Mouse (Mus musculus) naive thymus-derived CD4-positive, alpha-beta T cell, adult 2 months (primary cell): ENCODE data around the gene Tspear.
"Not testable (repeated sequence)": the region's sequence is repeated elsewhere in the genome, so short reads cannot be mapped to it uniquely, and the experiment has no call there.

Experiments used
- DNase-seq: peaks from one replicate; pipeline ENCODE4 v3.0.0-alpha.2; 2011; ENCODE audit warnings: low read depth

Tspear gene

DNA sequence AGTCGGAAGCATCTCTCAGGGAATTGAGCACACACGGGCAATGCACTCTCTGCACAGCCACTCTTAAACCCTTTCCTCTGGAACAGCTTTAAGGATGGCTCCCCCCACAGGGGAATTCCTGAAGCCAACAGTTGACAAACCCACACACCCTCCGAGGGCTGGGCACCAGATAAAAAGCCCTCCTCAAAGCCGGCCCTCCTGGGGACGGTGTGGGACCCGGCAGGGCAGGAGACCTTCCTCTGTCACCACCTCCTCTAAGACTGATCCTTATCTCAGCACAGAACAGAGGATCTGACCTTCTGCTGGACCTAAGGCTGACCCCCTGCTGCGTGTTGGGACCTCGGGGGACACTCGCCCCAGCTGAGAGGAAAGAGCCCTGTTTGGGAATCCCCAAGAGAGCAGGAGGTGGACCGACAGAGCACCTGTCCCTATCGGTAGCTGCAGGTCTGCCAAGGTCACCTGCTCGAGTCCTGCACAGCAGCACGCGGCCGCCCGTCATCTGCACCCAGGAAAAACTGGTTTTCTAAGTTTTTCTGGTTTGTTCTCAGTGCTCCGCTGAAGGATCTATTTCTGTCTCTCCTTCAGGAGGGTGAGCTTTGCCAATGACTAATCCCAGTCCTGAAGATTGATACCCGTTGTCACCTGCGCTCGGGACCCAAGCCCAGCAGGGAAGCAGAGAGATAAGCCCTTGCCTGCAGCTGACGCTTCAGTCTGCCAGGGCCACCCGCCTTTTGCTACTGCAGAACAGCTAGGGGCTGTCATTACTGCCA is at the start of gene Tspear:
Gene Tspear, plus strand, starts transcription at position 675 of the 770 bp plus-strand sequence.
- DNase-seq = no peak

DNA sequence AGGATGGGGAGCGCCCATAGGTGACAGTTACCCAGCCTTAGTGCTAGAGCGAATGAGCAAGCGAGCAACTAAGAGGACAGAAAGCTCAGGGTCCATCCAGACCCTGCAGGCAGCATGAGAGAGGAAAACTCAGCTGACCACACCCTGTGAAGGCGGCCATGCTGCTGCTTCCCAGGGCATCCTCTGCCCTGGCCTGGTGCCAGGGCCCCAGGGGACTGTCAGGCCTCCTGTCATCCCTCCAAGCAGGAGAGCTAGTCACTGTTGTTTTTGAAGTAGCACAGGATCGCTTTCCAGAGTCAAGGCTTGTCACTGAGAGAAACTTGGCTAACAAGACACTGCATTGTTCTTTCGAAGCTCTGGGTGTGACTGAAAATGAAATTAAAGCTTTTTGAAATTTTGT is 47.4 kb upstream of the Tspear start:
- DNase-seq = no peak

DNA sequence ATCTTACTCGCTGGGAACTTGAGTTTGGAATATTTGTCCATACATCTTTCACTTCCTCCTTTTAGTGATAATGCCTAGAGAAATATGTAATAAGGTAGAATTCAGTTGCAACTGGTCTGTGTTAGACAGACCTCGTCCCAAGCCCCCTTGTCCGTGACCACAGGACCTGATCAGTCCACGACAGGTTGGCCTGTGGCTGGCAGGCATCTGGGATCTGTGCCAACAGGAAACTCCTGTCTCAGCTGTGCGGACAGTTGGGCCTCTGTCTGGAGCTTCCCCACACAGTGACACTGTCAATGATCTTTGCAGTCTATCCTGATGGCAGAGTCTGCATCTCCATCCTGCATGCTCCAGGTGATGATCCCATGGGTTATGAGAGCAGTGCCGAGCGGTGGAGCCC is 43.2 kb upstream of the Tspear start:
- no peak for DNase-seq

- no peak for DNase-seq
These were observed 40.8 kb upstream of the Tspear start for GRCm38 (mm10) chr10:77645571-77645970.

GRCm38 (mm10) chr10:77647461-77647860 is 38.9 kb upstream of the Tspear start:
- DNase-seq = no peak

DNA sequence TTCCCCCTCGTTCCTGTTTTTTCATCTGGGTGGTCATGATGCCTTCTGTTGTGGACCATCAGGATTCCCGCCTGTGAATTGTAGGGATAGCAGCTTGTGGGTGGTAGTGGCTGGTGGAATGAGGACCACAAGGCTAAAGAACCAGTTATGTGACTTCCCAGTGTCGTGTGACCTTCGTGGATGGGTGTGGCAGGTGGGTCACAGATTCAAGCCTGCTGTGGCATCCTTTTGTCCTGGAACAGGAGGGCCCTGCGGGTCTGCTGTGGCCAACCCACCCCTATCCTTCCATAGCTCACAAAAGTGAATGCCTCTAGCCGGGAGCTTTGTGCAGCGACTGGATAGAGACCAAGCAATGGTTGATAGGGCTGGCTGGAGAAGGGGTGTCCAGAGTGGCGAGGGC is 38.5 kb upstream of the Tspear start:
- no peak for DNase-seq

DNA sequence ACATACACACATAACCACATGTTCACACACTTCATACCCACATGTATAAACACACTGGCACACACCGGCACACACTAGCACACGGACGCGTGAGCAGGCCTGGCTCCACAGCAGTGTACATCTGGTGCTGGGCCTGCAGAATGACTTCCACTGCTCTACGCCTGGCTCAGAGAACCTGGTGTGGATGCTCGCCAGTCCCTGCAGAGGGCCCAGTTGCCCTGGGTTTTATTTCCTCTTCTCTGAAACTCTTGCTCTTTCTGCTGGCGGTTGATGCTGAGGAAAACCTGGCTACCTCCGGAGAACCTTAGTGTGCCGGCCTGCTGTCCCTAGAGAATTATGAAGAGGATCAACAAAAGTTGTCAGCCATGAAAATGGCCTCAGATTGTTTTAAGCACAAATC is 34.3 kb upstream of the Tspear start:
- DNase-seq = no peak

DNA sequence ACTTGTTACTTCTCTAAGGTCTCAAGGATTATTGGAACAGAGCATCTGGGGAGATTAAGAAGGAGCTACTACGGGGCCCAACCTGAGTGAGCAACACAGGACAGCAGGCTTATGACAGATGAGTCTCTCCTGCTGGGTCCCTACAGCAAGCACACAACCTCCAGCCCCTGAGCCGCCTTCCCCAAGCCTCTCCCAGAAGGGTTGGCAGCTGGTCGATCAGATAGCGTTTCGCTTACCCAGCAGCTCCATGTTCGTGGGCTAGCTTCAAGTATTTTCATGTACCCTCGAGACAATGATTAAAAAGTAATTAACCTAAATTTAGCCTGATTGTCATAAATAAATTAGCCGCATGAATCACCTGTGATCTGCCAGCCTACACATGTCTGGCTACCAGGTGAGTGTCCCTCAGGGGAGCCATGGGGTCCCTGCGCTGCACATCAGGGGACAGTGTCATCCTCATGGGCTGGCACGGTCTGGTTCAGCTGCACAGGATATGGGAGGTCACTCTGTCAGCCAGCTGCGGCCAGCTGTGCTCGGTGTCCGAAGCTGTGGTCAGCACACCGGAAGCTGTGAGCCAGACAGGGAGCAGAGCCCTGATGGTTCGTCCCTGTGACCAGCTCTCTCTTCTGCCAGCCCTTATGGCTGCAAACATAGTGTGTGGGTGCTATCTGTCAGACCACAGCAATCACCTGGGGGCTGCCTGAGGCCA is 27.9 kb upstream of the Tspear start:
- no peak for DNase-seq

DNA sequence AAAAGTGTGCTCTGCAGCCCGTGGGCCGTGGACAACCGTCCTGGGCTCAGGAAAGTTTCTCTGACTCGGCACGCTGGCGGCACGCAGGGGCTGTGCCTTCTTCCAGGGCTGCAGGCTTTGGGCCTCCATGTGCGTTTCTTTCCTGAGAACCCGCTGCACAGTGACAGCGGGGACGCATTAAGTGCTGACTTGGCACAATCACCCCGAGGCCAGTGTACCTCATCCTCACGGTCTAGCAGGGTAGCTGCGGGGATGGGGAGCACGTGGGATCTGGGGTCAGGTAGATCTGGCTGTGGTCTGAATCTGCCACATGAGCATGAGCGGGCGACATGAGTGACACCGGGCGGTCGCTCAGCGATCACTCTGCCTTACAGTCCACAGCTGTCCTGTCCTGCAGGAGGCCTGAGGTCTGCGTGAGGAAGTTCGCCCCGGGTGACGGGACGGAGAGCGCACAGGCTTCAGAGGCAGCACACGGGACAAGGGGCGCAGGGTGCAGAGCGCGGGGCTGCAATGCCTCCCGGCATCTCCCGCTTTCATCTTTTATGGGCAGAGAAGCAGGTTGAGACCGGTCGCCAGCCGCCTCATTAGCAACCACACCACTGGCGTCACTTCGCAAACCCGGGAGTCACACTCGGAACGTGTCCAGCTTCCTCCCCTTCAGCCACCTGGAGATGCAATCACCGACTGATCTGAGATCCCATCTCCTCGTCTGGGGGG is 22.3 kb upstream of the Tspear start:
- no peak for DNase-seq

- no peak for DNase-seq
These were observed 20.0 kb upstream of the Tspear start for GRCm38 (mm10) chr10:77666342-77666741.

GRCm38 (mm10) chr10:77667402-77667801 is 19.0 kb upstream of the Tspear start:
- no peak for DNase-seq

GRCm38 (mm10) chr10:77670710-77671109 is 15.7 kb upstream of the Tspear start:
- no peak for DNase-seq

- DNase-seq = no peak
These were observed 14.8 kb upstream of the Tspear start for GRCm38 (mm10) chr10:77671519-77671918.

- no peak for DNase-seq
These were observed 12.6 kb upstream of the Tspear start for GRCm38 (mm10) chr10:77673765-77674164.

- DNase-seq = no peak
These were observed 8.8 kb upstream of the Tspear start for GRCm38 (mm10) chr10:77677562-77677961.

- no peak for DNase-seq
These were observed 3.4 kb upstream of the Tspear start for GRCm38 (mm10) chr10:77682994-77683393.

- no peak for DNase-seq
These were observed 2.2 kb upstream of the Tspear start for GRCm38 (mm10) chr10:77684181-77684580.

DNA sequence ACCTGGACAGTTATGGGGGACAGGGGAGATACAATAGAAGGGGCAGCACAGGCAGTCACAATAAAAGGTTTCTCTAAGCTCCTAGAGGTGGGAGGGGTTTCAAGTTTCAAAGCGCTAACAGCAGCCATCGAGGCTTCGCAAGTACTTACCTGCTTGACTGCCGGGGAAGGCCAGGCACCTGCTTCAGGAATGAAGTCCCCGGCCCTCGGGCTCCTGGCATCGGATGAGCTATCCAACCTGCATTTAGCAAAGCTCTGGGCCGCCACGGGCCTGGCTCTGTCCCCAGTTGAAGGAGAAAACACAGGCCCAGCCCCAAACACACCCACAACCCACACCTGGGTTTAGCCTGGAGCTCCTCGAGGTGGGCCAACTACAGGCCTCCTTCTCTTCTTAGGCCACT is 652 bp downstream of the Tspear start:
- DNase-seq = no peak

- DNase-seq = not testable (repeated sequence)
These were observed 4.0 kb downstream of the Tspear start, which contains the start of gene Gm19402 for GRCm38 (mm10) chr10:77690356-77690807. Gene Gm19402 (minus strand): TSS chr10:77690757.

GRCm38 (mm10) chr10:77697133-77697532 is 10.8 kb downstream of the Tspear start, which contains the start of gene Gm9508:
Gene Gm9508 (minus strand): TSS chr10:77697233.
- DNase-seq = no peak

DNA sequence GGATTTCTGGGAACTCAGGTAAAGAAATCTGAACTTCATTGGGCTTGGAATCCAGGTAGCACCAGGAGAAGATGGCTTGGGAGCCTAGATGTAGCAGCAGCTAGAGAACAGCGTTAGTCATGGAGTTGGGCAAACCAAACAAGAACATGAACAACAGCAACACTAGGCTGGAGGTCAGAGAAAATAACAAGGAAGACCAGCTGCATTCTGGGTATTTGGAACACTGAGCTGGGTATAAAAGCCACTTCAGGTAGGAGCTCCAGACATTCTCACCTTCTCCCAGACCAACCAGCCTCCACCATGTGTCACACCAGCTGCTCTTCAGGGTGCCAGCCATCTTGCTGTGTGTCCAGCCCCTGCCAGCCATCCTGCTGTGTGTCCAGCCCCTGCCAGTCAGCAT is 20.0 kb downstream of the Tspear start, which contains the start of gene Gm10272:
Gene Gm10272, plus strand, starts transcription at position 301 of the 400 bp plus-strand sequence.
- DNase-seq = no peak

DNA sequence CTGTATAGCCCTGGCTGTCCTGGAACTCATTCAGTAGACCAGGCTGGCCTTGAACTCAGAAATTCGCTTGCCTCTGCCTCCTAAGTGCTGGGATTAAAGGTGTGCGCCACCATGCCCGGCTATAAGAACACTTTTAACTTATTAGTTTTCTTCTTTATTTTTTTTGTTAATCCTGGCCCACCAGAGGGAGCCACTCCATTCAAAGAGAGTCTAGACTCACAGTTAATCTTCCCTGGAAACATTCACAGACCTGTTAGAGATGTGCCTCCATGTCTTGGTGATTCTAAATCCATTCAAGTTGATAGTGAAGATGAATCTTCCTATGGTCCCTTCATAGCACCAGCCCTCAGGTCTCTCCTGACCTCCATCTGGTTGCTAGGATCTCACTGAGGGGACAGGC is 23.5 kb downstream of the Tspear start:
- DNase-seq = no peak

DNA sequence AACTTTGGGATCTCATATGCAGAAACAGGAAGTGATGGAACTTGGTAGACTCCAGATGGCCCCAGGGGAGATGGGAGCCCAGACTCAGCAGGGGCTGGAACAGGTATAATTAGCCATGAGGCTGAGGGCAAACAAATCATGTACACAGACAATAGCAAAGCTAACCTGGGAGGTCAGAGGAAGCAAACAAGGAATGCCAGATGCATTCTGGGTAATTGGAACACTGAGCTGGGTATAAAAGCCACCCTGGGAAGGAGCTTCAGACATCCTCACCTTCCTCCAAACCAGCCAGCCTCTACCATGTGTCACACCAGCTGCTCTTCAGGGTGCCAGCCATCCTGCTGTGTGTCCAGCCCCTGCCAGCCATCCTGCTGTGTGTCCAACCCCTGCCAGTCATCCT is 24.8 kb downstream of the Tspear start, which contains the start of gene Gm10024:
Gene Gm10024, plus strand, starts transcription at position 301 of the 400 bp plus-strand sequence.
- DNase-seq = not testable (repeated sequence)
